Mouse (Mus musculus) kidney, embryonic 14.5 days (tissue): ENCODE results near the gene Cmtr2. TPM values are rescaled to one million over a fixed set of nuclear protein-coding genes. Genes with fewer than 3 reads are reported as not detected.
A peak's percentile ranks its signal among the peaks of the same experiment; 100 is the strongest.

ENCODE experiments used
- ATAC-seq: fragments of 200-750 bp; cut with Nextera tagmentation; 2 replicates; pipeline ENCODE4 v1.8.0; 2017; ENCODE audit warnings: moderate number of reproducible peaks, mild to moderate bottlenecking, moderate TSS enrichment, moderate library complexity; ENCODE audit not compliant: low FRiP score, low TSS enrichment
- H3K27ac ChIP-seq: fragments of 300-500 bp; sonication (generic); 2 replicates; pipeline ENCODE4 v1.5.1; 2014; ENCODE audit warnings: low read depth, mild to moderate bottlenecking, low read length, moderate library complexity, mixed read lengths
- H3K27me3 ChIP-seq: fragments of 300-500 bp; sonication (generic); 2 replicates; pipeline ENCODE4 v1.6.1; 2014; ENCODE audit warnings: mild to moderate bottlenecking, low read length; ENCODE audit not compliant: control insufficient read depth, insufficient read depth
- H3K36me3 ChIP-seq: fragments of 300-500 bp; sonication (generic); 2 replicates; pipeline ENCODE4 v1.6.1; 2014; ENCODE audit warnings: low read length, mixed read lengths; ENCODE audit not compliant: control insufficient read depth, insufficient read depth
- H3K4me1 ChIP-seq: fragments of 300-500 bp; sonication (generic); 2 replicates; pipeline ENCODE4 v1.6.1; 2014; ENCODE audit warnings: low read length, mixed read lengths; ENCODE audit not compliant: control insufficient read depth, insufficient read depth
- H3K4me2 ChIP-seq: fragments of 300-500 bp; sonication (generic); replicated peaks from 2 replicates; pipeline ENCODE4 v1.6.1; 2014; ENCODE audit warnings: low read depth, mild to moderate bottlenecking, low read length
- H3K4me3 ChIP-seq: fragments of 300-500 bp; sonication (generic); 2 replicates; pipeline ENCODE4 v1.5.1; 2014; ENCODE audit warnings: mild to moderate bottlenecking, low read length
- H3K9ac ChIP-seq: fragments of 300-500 bp; sonication (generic); 2 replicates; pipeline ENCODE4 v1.6.1; 2014; ENCODE audit warnings: low read depth, mild to moderate bottlenecking, low read length, moderate library complexity
- H3K9me3 ChIP-seq: fragments of 300-500 bp; sonication (generic); 2 replicates; pipeline ENCODE4 v1.6.1; 2016; ENCODE audit warnings: low read length; ENCODE audit not compliant: control insufficient read depth
- WGBS: fragments of 180-500 bp; shearing (Covaris S2); extraction: QIAGEN DNeasy Blood & Tissue Kit; methylation state at CpG from one replicate; pipeline ENCODE4 v1.1.7; 2014; 5-methylcytosine and 5-hydroxymethylcytosine counted together
- polyA plus RNA-seq: library from polyadenylated mRNA; unstranded; fragments of >200 nt; fragmentation: Nextera tagmentation; extraction: Ambion mirVana; gene quantifications from 2 replicates; pipeline ENCODE4 v1.2.1, GENCODE M21; 2014

Gene Cmtr2
- 6.2 and 11.1 TPM in 2 replicates for polyA plus RNA-seq

- H3K9me3 ChIP-seq: no peaks in the 10 kb centered on the region
- H3K4me2 ChIP-seq: no peak within 1 kb of the TSS
- ATAC-seq: no peak
- H3K36me3 ChIP-seq: no peaks in the 10 kb centered on the region
- no peak within 1 kb of the TSS for H3K9ac ChIP-seq
- 71% methylated on average over 7 of the region's 7 CpGs for WGBS
- H3K27me3 ChIP-seq: no peaks in the 10 kb centered on the region
- H3K27ac ChIP-seq: no peak within 1 kb of the TSS
- no peak within 1 kb of the TSS for H3K4me3 ChIP-seq
- peaks cover 5% of the 10 kb centered on the region for H3K4me1 ChIP-seq
Measured at GRCm38 (mm10) chr8:110215365-110215764, at the start of gene Cmtr2. TSS of gene Cmtr2 (plus strand) at chr8:110215665.

GRCm38 (mm10) chr8:110166270-110166669 lies 49.2 kb upstream of the Cmtr2 start:
- no peak overlapping the region for H3K9ac ChIP-seq
- peaks cover 20% of the 10 kb centered on the region for H3K27me3 ChIP-seq
- H3K27ac ChIP-seq: no peak overlapping the region
- no peaks in the 10 kb centered on the region for H3K9me3 ChIP-seq
- H3K4me2 ChIP-seq: no peak overlapping the region
- 75% methylated on average over 8 of the region's 8 CpGs for whole genome bisulfite sequencing
- no peaks in the 10 kb centered on the region for H3K36me3 ChIP-seq
- ATAC-seq: no peak
- no peaks in the 10 kb centered on the region for H3K4me1 ChIP-seq
- H3K4me3 ChIP-seq: no peak overlapping the region

GRCm38 (mm10) chr8:110168046-110168445 lies 47.4 kb upstream of the Cmtr2 start, which contains the start of gene Calb2:
TSS of gene Calb2 (minus strand) at chr8:110168210.
- no peaks in the 10 kb centered on the region for H3K36me3 ChIP-seq
- under 1% methylated on average over 33 of the region's 33 CpGs for WGBS
- H3K9ac ChIP-seq: no peak within 1 kb of the TSS
- H3K4me3 ChIP-seq: no peak within 1 kb of the TSS
- no peaks in the 10 kb centered on the region for H3K9me3 ChIP-seq
- peak; percentile 77 for ATAC-seq
- no peaks in the 10 kb centered on the region for H3K4me1 ChIP-seq
- H3K4me2 ChIP-seq: peak within 1 kb of the TSS; percentile 27
- peaks cover 20% of the 10 kb centered on the region for H3K27me3 ChIP-seq
- H3K27ac ChIP-seq: no peak within 1 kb of the TSS

GRCm38 (mm10) chr8:110172161-110172560 lies 43.3 kb upstream of the Cmtr2 start:
- H3K4me2 ChIP-seq: no peak overlapping the region
- no peaks in the 10 kb centered on the region for H3K9me3 ChIP-seq
- H3K4me1 ChIP-seq: no peaks in the 10 kb centered on the region
- H3K27ac ChIP-seq: no peak overlapping the region
- H3K36me3 ChIP-seq: no peaks in the 10 kb centered on the region
- ATAC-seq: no peak
- H3K4me3 ChIP-seq: no peak overlapping the region
- H3K27me3 ChIP-seq: peaks cover 16% of the 10 kb centered on the region
- H3K9ac ChIP-seq: no peak overlapping the region
- 63% methylated on average over 6 of the region's 6 CpGs for WGBS

- H3K36me3 ChIP-seq: no peaks in the 10 kb centered on the region
- H3K27ac ChIP-seq: no peak overlapping the region
- WGBS: 86% methylated on average over 4 of the region's 4 CpGs
- no peaks in the 10 kb centered on the region for H3K4me1 ChIP-seq
- no peaks in the 10 kb centered on the region for H3K9me3 ChIP-seq
- no peak for ATAC-seq
- no peak overlapping the region for H3K9ac ChIP-seq
- H3K4me3 ChIP-seq: no peak overlapping the region
- no peak overlapping the region for H3K4me2 ChIP-seq
- no peaks in the 10 kb centered on the region for H3K27me3 ChIP-seq
Measured at GRCm38 (mm10) chr8:110174826-110175225, 40.6 kb upstream of the Cmtr2 start.

GRCm38 (mm10) chr8:110177359-110178155 lies 37.9 kb upstream of the Cmtr2 start:
- ATAC-seq: no peak
- Histone ChIP-seq H3K27ac (no peak overlapping the region), H3K4me3 (no peak overlapping the region), H3K27me3 (no peaks in the 10 kb centered on the region), H3K9ac (no peak overlapping the region), H3K4me2 (no peak overlapping the region; the same call in 1 of the 2 replicates), H3K4me1 (no peaks in the 10 kb centered on the region), H3K36me3 (no peaks in the 10 kb centered on the region), H3K9me3 (no peaks in the 10 kb centered on the region)
- 25% methylated on average over 22 of the region's 22 CpGs for WGBS

- Histone ChIP-seq H3K4me1 (no peaks in the 10 kb centered on the region), H3K4me3 (no peak overlapping the region), H3K36me3 (no peaks in the 10 kb centered on the region), H3K9me3 (no peaks in the 10 kb centered on the region), H3K27ac (no peak overlapping the region), H3K9ac (no peak overlapping the region), H3K27me3 (no peaks in the 10 kb centered on the region), H3K4me2 (no peak overlapping the region)
- WGBS: 86% methylated on average over 11 of the region's 11 CpGs
- ATAC-seq: no peak
Measured at GRCm38 (mm10) chr8:110182735-110183367, 32.6 kb upstream of the Cmtr2 start.

GRCm38 (mm10) chr8:110183748-110184147 lies 31.7 kb upstream of the Cmtr2 start:
- Histone ChIP-seq H3K27ac (no peak overlapping the region), H3K9ac (no peak overlapping the region), H3K4me1 (no peaks in the 10 kb centered on the region), H3K36me3 (no peaks in the 10 kb centered on the region), H3K27me3 (no peaks in the 10 kb centered on the region), H3K9me3 (no peaks in the 10 kb centered on the region), H3K4me3 (no peak overlapping the region), H3K4me2 (no peak overlapping the region)
- ATAC-seq: no peak
- WGBS: 14% methylated on average over 11 of the region's 11 CpGs

- Histone ChIP-seq H3K9me3 (no peaks in the 10 kb centered on the region), H3K4me3 (no peak overlapping the region), H3K9ac (no peak overlapping the region), H3K36me3 (no peaks in the 10 kb centered on the region), H3K4me1 (no peaks in the 10 kb centered on the region), H3K27ac (no peak overlapping the region), H3K4me2 (no peak overlapping the region), H3K27me3 (no peaks in the 10 kb centered on the region)
- no peak for ATAC-seq
- WGBS: 86% methylated on average over 4 of the region's 4 CpGs
Measured at GRCm38 (mm10) chr8:110185538-110185937, 29.9 kb upstream of the Cmtr2 start.
